Mouse (Mus musculus): Measurements from ENCODE around the gene Kif23. TPM values are rescaled to one million over a fixed set of nuclear protein-coding genes. Genes with fewer than 3 reads are reported as not detected.

Kif23 gene
- polyA plus RNA-seq, 1 experiment from 2014 or later = 106 TPM

DNA sequence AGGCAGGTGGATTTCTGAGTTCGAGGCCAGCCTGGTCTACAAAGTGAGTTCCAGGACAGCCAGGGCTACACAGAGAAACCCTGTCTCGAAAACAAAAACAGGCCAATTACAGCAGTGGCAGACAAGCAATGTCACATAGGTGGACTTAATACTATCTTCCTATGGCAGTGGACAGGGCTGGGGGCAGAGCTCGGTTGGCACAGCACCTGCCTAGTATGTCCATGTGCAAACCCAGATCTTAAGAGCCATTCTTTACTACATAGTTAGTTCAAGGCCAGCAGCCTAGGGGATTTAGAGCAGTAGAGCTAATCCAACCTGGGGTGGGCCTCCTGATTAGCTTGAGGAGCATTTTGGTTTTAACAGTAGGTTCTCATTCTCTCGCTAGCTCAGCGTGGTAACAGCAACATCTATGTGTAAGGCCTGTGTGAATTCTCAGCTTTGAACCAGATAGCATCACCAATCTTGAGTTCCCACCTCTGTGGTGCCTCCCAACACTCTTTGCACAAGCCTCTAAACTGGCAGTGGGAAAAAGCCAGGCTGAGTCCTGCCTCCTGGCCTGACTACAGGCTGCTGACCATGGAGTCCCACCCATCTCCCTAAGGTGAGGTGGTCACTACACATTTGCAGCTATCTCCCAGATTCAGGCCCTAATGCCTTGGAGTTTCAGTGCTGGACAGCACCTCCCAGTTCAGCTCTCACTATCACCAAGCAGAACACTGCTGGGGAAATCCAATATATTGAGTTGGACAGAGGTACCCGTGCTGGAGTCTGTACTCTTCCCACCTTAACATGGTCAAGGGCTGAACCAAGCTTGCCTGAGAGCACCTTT lies 35.1 kb downstream of the Kif23 start:
- Histone ChIP-seq H3K4me3 (ENCODE audit: low read depth, low read length) (no peak overlapping the region), H3K27me3 (ENCODE audit: control insufficient read depth, insufficient read depth, low read length) (no peaks in the 10 kb centered on the region), H3K27ac (ENCODE audit: low read depth, low read length) (no peak overlapping the region), H3K4me1 (ENCODE audit: control insufficient read depth, insufficient read depth, low read length) (peaks cover 4% of the 10 kb centered on the region; the same call in 1 of the 2 replicates), H3K36me3 (ENCODE audit: control insufficient read depth, insufficient read depth, low read length) (peaks cover 8% of the 10 kb centered on the region; the same call in 1 of the 2 replicates), H3K9ac (ENCODE audit: low read length) (no peak overlapping the region), H3K9me3 (ENCODE audit: control insufficient read depth, low read length) (no peaks in the 10 kb centered on the region), H3K4me2 (ENCODE audit: low read depth) (no peak overlapping the region)
- ATAC-seq (ENCODE audit: insufficient read depth, low FRiP score, low TSS enrichment) (no peak), DNase-seq (ENCODE audit: low spot score) (no peak)
- WGBS = 46% methylated on average over 6 of the region's 6 CpGs

- H3K9me3 ChIP-seq (ENCODE audit: control insufficient read depth, low read length) = no peaks in the 10 kb centered on the region
- peaks cover 8% of the 10 kb centered on the region; the same call in 1 of the 2 replicates for H3K36me3 ChIP-seq (ENCODE audit: control insufficient read depth, insufficient read depth, low read length)
- peaks cover 4% of the 10 kb centered on the region; the same call in 1 of the 2 replicates for H3K4me1 ChIP-seq (ENCODE audit: control insufficient read depth, insufficient read depth, low read length)
- DNase-seq (ENCODE audit: low spot score) (peak; percentile 46), ATAC-seq (ENCODE audit: insufficient read depth, low FRiP score, low TSS enrichment) (no peak)
- H3K4me3 ChIP-seq (ENCODE audit: low read depth, low read length) = no peak overlapping the region
- 43% methylated on average over 20 of the region's 20 CpGs for WGBS
- no peak overlapping the region for H3K27ac ChIP-seq (ENCODE audit: low read depth, low read length)
- H3K27me3 ChIP-seq (ENCODE audit: control insufficient read depth, insufficient read depth, low read length) = no peaks in the 10 kb centered on the region
- no peak overlapping the region for H3K4me2 ChIP-seq (ENCODE audit: low read depth)
- no peak overlapping the region for H3K9ac ChIP-seq (ENCODE audit: low read length)
Observed at GRCm38 (mm10) chr9:61910526-61911256, 35.9 kb downstream of the Kif23 start.

DNA sequence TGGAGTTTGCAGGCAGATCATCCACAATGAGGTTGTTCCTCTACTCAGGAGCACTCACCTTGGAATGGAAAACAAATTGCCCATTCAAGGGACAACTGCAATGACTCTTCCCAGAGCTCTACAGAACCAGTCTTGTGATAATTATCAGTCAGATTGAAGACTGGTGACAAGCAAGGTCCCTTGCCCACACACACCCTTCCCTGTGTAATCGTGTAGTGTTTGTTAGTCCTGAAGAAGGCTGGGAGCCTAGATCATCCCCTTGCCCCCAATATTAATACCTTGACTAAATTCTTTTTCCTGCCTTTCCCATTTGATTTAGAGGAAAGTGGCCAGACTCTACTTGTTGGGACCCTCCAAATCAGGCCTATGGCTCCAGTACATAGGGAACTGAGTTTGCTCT lies 36.9 kb downstream of the Kif23 start:
- H3K27ac ChIP-seq (ENCODE audit: low read depth, low read length) = no peak overlapping the region
- peaks cover 4% of the 10 kb centered on the region; the same call in 1 of the 2 replicates for H3K4me1 ChIP-seq (ENCODE audit: control insufficient read depth, insufficient read depth, low read length)
- no peak for DNase-seq (ENCODE audit: low spot score)
- no peak overlapping the region for H3K4me2 ChIP-seq (ENCODE audit: low read depth)
- WGBS = 91% methylated on average over 1 of the region's 1 CpGs
- H3K9ac ChIP-seq (ENCODE audit: low read length) = no peak overlapping the region
- no peak overlapping the region for H3K4me3 ChIP-seq (ENCODE audit: low read depth, low read length)
- ATAC-seq (ENCODE audit: insufficient read depth, low FRiP score, low TSS enrichment) = no peak
- H3K36me3 ChIP-seq (ENCODE audit: control insufficient read depth, insufficient read depth, low read length) = peaks cover 8% of the 10 kb centered on the region; the same call in 1 of the 2 replicates
- no peaks in the 10 kb centered on the region for H3K27me3 ChIP-seq (ENCODE audit: control insufficient read depth, insufficient read depth, low read length)
- H3K9me3 ChIP-seq (ENCODE audit: control insufficient read depth, low read length) = no peaks in the 10 kb centered on the region

DNA sequence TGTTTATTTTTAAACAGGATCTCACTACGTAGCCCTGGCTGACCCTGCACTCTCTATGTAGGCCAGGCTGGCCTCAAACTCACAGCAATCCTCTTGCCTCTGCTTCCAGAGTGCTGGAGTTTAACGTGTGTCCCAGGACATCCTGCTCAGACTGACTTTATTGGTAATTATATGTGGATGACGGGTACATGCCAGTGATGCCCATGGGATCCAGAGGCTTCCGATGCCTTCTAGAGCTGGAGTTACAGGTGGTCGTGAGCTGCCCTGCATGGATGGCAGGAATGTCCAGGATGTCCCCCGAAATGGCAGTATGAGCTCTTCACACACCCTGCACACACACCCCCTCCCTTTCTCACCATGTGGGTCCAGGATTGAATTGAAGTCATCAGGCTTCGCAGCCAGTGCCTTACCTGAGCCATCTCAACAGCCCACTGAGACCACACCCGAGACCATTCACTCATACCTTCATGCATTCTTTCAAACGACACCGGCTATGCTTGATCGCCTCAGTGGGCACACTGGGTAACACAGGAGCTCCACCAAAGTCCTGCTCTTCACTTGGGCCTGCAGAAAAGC lies 37.7 kb downstream of the Kif23 start:
- Histone ChIP-seq H3K27ac (ENCODE audit: low read depth, low read length) (no peak overlapping the region), H3K4me2 (ENCODE audit: low read depth) (no peak overlapping the region), H3K9ac (ENCODE audit: low read length) (no peak overlapping the region), H3K36me3 (ENCODE audit: control insufficient read depth, insufficient read depth, low read length) (peaks cover 8% of the 10 kb centered on the region; the same call in 1 of the 2 replicates), H3K27me3 (ENCODE audit: control insufficient read depth, insufficient read depth, low read length) (no peaks in the 10 kb centered on the region), H3K4me1 (ENCODE audit: control insufficient read depth, insufficient read depth, low read length) (peaks cover 4% of the 10 kb centered on the region; the same call in 1 of the 2 replicates), H3K4me3 (ENCODE audit: low read depth, low read length) (no peak overlapping the region), H3K9me3 (ENCODE audit: control insufficient read depth, low read length) (no peaks in the 10 kb centered on the region)
- DNase-seq (ENCODE audit: low spot score) = no peak
- no peak for ATAC-seq (ENCODE audit: insufficient read depth, low FRiP score, low TSS enrichment)
- whole genome bisulfite sequencing = 90% methylated on average over 11 of the region's 11 CpGs

GRCm38 (mm10) chr9:61908341-61908740 lies 38.2 kb downstream of the Kif23 start:
- ATAC-seq (ENCODE audit: insufficient read depth, low FRiP score, low TSS enrichment) = no peak
- DNase-seq (ENCODE audit: low spot score) = no peak
- Histone ChIP-seq H3K36me3 (ENCODE audit: control insufficient read depth, insufficient read depth, low read length) (peaks cover 8% of the 10 kb centered on the region; the same call in 1 of the 2 replicates), H3K9me3 (ENCODE audit: control insufficient read depth, low read length) (no peaks in the 10 kb centered on the region), H3K27ac (ENCODE audit: low read depth, low read length) (no peak overlapping the region), H3K4me3 (ENCODE audit: low read depth, low read length) (no peak overlapping the region), H3K27me3 (ENCODE audit: control insufficient read depth, insufficient read depth, low read length) (no peaks in the 10 kb centered on the region), H3K4me1 (ENCODE audit: control insufficient read depth, insufficient read depth, low read length) (peaks cover 2% of the 10 kb centered on the region; the same call in 1 of the 2 replicates), H3K9ac (ENCODE audit: low read length) (no peak overlapping the region), H3K4me2 (ENCODE audit: low read depth) (no peak overlapping the region)
- 85% methylated on average over 3 of the region's 3 CpGs for WGBS

DNA sequence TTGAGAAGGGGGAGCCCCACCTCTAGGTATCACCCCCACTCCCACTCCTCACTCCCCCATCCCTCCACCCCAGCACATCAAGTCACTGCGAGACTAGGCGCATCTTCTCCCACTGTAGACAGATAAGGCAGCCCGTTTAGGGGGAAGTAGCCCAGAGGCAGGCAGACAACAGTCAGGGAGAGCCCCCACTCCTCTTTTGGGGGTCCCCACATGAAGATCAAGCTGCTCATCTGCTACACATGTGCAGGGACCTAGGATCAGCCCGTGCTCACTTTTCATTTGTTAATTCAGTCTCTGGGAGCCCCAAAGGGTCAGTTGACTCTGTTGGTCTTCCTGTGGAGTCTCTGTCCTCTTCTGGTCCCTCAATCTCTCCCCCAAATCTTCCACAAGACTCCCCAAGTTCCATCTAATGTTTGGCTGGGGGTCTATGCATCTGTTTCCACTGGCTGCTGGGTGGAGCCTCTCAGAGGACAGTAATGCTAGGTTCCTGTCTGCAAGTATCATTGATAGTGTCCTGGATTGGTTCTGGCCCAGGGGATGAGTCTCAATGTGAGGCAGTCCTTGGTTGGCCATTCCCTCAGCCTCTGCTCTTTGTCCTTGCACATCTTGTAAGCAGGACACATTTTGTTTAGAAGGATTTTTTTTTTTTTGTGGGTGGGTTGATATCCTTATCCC lies 38.8 kb downstream of the Kif23 start:
- H3K36me3 ChIP-seq (ENCODE audit: control insufficient read depth, insufficient read depth, low read length) = peaks cover 8% of the 10 kb centered on the region; the same call in 1 of the 2 replicates
- H3K9ac ChIP-seq (ENCODE audit: low read length) = no peak overlapping the region
- ATAC-seq (ENCODE audit: insufficient read depth, low FRiP score, low TSS enrichment) (no peak), DNase-seq (ENCODE audit: low spot score) (no peak)
- H3K9me3 ChIP-seq (ENCODE audit: control insufficient read depth, low read length) = no peaks in the 10 kb centered on the region
- 83% methylated on average over 4 of the region's 4 CpGs for WGBS
- no peak overlapping the region for H3K4me3 ChIP-seq (ENCODE audit: low read depth, low read length)
- no peak overlapping the region for H3K4me2 ChIP-seq (ENCODE audit: low read depth)
- H3K27me3 ChIP-seq (ENCODE audit: control insufficient read depth, insufficient read depth, low read length) = no peaks in the 10 kb centered on the region
- H3K27ac ChIP-seq (ENCODE audit: low read depth, low read length) = no peak overlapping the region
- no peaks in the 10 kb centered on the region for H3K4me1 ChIP-seq (ENCODE audit: control insufficient read depth, insufficient read depth, low read length)

- no peak overlapping the region for H3K27ac ChIP-seq (ENCODE audit: low read depth, low read length)
- no peaks in the 10 kb centered on the region for H3K4me1 ChIP-seq (ENCODE audit: control insufficient read depth, insufficient read depth, low read length)
- DNase-seq (ENCODE audit: low spot score) = no peak
- no peaks in the 10 kb centered on the region for H3K27me3 ChIP-seq (ENCODE audit: control insufficient read depth, insufficient read depth, low read length)
- whole genome bisulfite sequencing = 68% methylated on average over 10 of the region's 10 CpGs
- H3K9ac ChIP-seq (ENCODE audit: low read length) = no peak overlapping the region
- H3K4me2 ChIP-seq (ENCODE audit: low read depth) = no peak overlapping the region
- no peaks in the 10 kb centered on the region for H3K9me3 ChIP-seq (ENCODE audit: control insufficient read depth, low read length)
- H3K4me3 ChIP-seq (ENCODE audit: low read depth, low read length) = no peak overlapping the region
- 0 out of 2 replicates have a peak, but pooled peaks cover 2% of the 10 kb centered on the region for H3K36me3 ChIP-seq (ENCODE audit: control insufficient read depth, insufficient read depth, low read length)
- no peak for ATAC-seq (ENCODE audit: insufficient read depth, low FRiP score, low TSS enrichment)
Observed at GRCm38 (mm10) chr9:61906912-61907311, 39.7 kb downstream of the Kif23 start.

DNA sequence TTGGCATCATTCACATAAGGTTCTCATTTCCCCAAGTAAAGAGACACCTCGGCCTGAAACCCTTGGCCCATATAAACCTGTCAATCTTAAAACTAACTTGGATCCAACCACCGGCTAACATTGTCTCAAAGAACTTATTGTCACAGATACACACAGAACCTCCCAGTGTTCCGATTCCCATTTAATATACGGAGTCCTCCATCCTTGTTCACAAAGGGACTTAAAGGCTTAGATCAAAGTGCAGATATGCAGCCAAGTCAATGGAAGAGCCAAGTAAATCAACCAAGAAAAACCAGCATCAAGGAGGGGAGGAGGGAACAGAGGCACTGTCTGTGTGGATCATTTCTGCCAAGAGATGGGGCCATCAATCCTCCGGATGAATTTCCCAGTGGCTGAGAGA lies 41.0 kb downstream of the Kif23 start:
- no peak for DNase-seq (ENCODE audit: low spot score)
- no peak overlapping the region for H3K4me3 ChIP-seq (ENCODE audit: low read depth, low read length)
- no peaks in the 10 kb centered on the region for H3K27me3 ChIP-seq (ENCODE audit: control insufficient read depth, insufficient read depth, low read length)
- H3K9me3 ChIP-seq (ENCODE audit: control insufficient read depth, low read length) = no peaks in the 10 kb centered on the region
- H3K4me1 ChIP-seq (ENCODE audit: control insufficient read depth, insufficient read depth, low read length) = no peaks in the 10 kb centered on the region
- no peak overlapping the region for H3K4me2 ChIP-seq (ENCODE audit: low read depth)
- no peak overlapping the region for H3K9ac ChIP-seq (ENCODE audit: low read length)
- no peak overlapping the region for H3K27ac ChIP-seq (ENCODE audit: low read depth, low read length)
- H3K36me3 ChIP-seq (ENCODE audit: control insufficient read depth, insufficient read depth, low read length) = no peaks in the 10 kb centered on the region
- 76% methylated on average over 5 of the region's 5 CpGs for WGBS
- no peak for ATAC-seq (ENCODE audit: insufficient read depth, low FRiP score, low TSS enrichment)

Measured in neural tube, embryonic 11.5 days (tissue).